Mouse (Mus musculus): ENCODE data around the gene Cadm3. TPM values are rescaled to one million over a fixed set of nuclear protein-coding genes. Genes with fewer than 3 reads are reported as not detected.
"Not testable (repeated sequence)": the region's sequence is repeated elsewhere in the genome, so short reads cannot be mapped to it uniquely, and the experiment has no call there.

Gene Cadm3
- total RNA-seq, 1 experiment from 2014 or later, result 1.8 TPM

GRCm38 (mm10) chr1:173333312-173334253 lies 33.9 kb downstream of the Cadm3 start, which contains the start of gene Ackr1:
TSS of gene Ackr1 (minus strand) at chr1:173333750.
- ATAC-seq (replicated peaks in 1 of 2; ENCODE audit: insufficient read depth in 1 of 2, low FRiP score in 2 of 2, low TSS enrichment in 1 of 2, low read depth in 1 of 2, poor library complexity in 2 of 2, severe bottlenecking in 2 of 2), result peak; percentile 19 to 40; a peak in 1 of 4 replicates

GRCm38 (mm10) chr1:173332418-173332817 lies 35.1 kb downstream of the Cadm3 start:
- ATAC-seq (replicated peaks in 1 of 2; ENCODE audit: insufficient read depth in 1 of 2, low FRiP score in 2 of 2, low TSS enrichment in 1 of 2, low read depth in 1 of 2, poor library complexity in 2 of 2, severe bottlenecking in 2 of 2), result peak in 1 of 2 experiments; percentile 34; a peak in 1 of 4 replicates

- ATAC-seq (replicated peaks in 1 of 2; ENCODE audit: insufficient read depth in 1 of 2, low FRiP score in 2 of 2, low TSS enrichment in 1 of 2, low read depth in 1 of 2, poor library complexity in 2 of 2, severe bottlenecking in 2 of 2), result no peak
These were observed 37.8 kb downstream of the Cadm3 start for GRCm38 (mm10) chr1:173329743-173330142.

GRCm38 (mm10) chr1:173329185-173329584 lies 38.3 kb downstream of the Cadm3 start:
- ATAC-seq (replicated peaks in 1 of 2; ENCODE audit: insufficient read depth in 1 of 2, low FRiP score in 2 of 2, low TSS enrichment in 1 of 2, low read depth in 1 of 2, poor library complexity in 2 of 2, severe bottlenecking in 2 of 2), result peak in 1 of 2 experiments; percentile 36; a peak in 1 of 4 replicates

- no peak for ATAC-seq (replicated peaks in 1 of 2; ENCODE audit: insufficient read depth in 1 of 2, low FRiP score in 2 of 2, low TSS enrichment in 1 of 2, low read depth in 1 of 2, poor library complexity in 2 of 2, severe bottlenecking in 2 of 2)
These were observed 39.0 kb downstream of the Cadm3 start for GRCm38 (mm10) chr1:173328446-173328845.

- ATAC-seq (replicated peaks in 1 of 2; ENCODE audit: insufficient read depth in 1 of 2, low FRiP score in 2 of 2, low TSS enrichment in 1 of 2, low read depth in 1 of 2, poor library complexity in 2 of 2, severe bottlenecking in 2 of 2), result no peak
These were observed 40.9 kb downstream of the Cadm3 start for GRCm38 (mm10) chr1:173326552-173326951.

- no peak for ATAC-seq (replicated peaks in 1 of 2; ENCODE audit: insufficient read depth in 1 of 2, low FRiP score in 2 of 2, low TSS enrichment in 1 of 2, low read depth in 1 of 2, poor library complexity in 2 of 2, severe bottlenecking in 2 of 2)
These were observed 42.1 kb downstream of the Cadm3 start for GRCm38 (mm10) chr1:173325395-173325794.

GRCm38 (mm10) chr1:173324961-173325360 lies 42.5 kb downstream of the Cadm3 start:
- no peak for ATAC-seq (replicated peaks in 1 of 2; ENCODE audit: insufficient read depth in 1 of 2, low FRiP score in 2 of 2, low TSS enrichment in 1 of 2, low read depth in 1 of 2, poor library complexity in 2 of 2, severe bottlenecking in 2 of 2)

GRCm38 (mm10) chr1:173323839-173324585 lies 43.5 kb downstream of the Cadm3 start:
- ATAC-seq (replicated peaks in 1 of 2; ENCODE audit: insufficient read depth in 1 of 2, low FRiP score in 2 of 2, low TSS enrichment in 1 of 2, low read depth in 1 of 2, poor library complexity in 2 of 2, severe bottlenecking in 2 of 2), result peak in 1 of 2 experiments; percentile 45; a peak in 1 of 4 replicates

GRCm38 (mm10) chr1:173322249-173322627 lies 45.3 kb downstream of the Cadm3 start:
- no peak for ATAC-seq (replicated peaks in 1 of 2; ENCODE audit: insufficient read depth in 1 of 2, low FRiP score in 2 of 2, low TSS enrichment in 1 of 2, low read depth in 1 of 2, poor library complexity in 2 of 2, severe bottlenecking in 2 of 2)

GRCm38 (mm10) chr1:173321593-173322248 lies 45.8 kb downstream of the Cadm3 start:
- no peak for ATAC-seq (replicated peaks in 1 of 2; ENCODE audit: insufficient read depth in 1 of 2, low FRiP score in 2 of 2, low TSS enrichment in 1 of 2, low read depth in 1 of 2, poor library complexity in 2 of 2, severe bottlenecking in 2 of 2)

- no peak for ATAC-seq (replicated peaks in 1 of 2; ENCODE audit: insufficient read depth in 1 of 2, low FRiP score in 2 of 2, low TSS enrichment in 1 of 2, low read depth in 1 of 2, poor library complexity in 2 of 2, severe bottlenecking in 2 of 2)
These were observed 49.5 kb downstream of the Cadm3 start for GRCm38 (mm10) chr1:173317925-173318477.

GRCm38 (mm10) chr1:173315725-173316124 lies 51.8 kb downstream of the Cadm3 start:
- ATAC-seq (replicated peaks in 1 of 2; ENCODE audit: insufficient read depth in 1 of 2, low FRiP score in 2 of 2, low TSS enrichment in 1 of 2, low read depth in 1 of 2, poor library complexity in 2 of 2, severe bottlenecking in 2 of 2), result no peak

- ATAC-seq (replicated peaks in 1 of 2; ENCODE audit: insufficient read depth in 1 of 2, low FRiP score in 2 of 2, low TSS enrichment in 1 of 2, low read depth in 1 of 2, poor library complexity in 2 of 2, severe bottlenecking in 2 of 2), result peak; percentile 57 to 62
These were observed 53.9 kb downstream of the Cadm3 start for GRCm38 (mm10) chr1:173313535-173314050.

GRCm38 (mm10) chr1:173302795-173303194 lies 64.7 kb downstream of the Cadm3 start:
- not testable (repeated sequence) for ATAC-seq (replicated peaks in 1 of 2; ENCODE audit: insufficient read depth in 1 of 2, low FRiP score in 2 of 2, low TSS enrichment in 1 of 2, low read depth in 1 of 2, poor library complexity in 2 of 2, severe bottlenecking in 2 of 2)

Data from hematopoietic stem cell, adult 5-6 weeks (primary cell).